Mouse (Mus musculus) layer of hippocampus, adult 11-12 months (tissue): ENCODE measurements at regions not wholly inside any gene's neighbourhood (a gene's known extent, or its start where the extent isn't known, plus 50 kb on each side); places are given as distances from the start of the nearest gene placed in this dataset.
"Not testable (repeated sequence)": the region's sequence is repeated elsewhere in the genome, so short reads cannot be mapped to it uniquely, and the experiment has no call there.

Source experiments
- DNase-seq: peaks from one replicate; pipeline ENCODE4 v3.0.0; 2022; ENCODE audit warnings: low spot score

DNA sequence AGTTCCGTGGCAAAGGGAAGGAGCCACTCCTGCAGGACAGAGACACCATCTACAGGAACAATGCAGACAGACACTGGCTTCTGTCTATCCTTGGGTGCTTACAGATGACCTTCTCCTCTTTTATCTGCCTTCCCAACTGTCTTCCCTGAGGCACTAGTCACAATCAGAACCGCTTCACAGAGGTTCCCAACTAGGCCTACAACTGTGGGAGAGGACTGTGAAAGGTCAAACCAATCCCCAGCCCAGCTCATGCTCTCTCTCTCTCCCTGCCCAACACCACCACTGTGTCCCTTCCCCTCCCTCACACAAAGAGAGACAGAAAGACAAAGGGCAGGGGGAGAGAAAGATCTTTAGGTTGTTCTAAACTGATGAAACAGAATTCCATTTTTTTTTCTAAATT, 61.3 kb downstream of the Tmem17 start:
- DNase-seq = no peak

DNA sequence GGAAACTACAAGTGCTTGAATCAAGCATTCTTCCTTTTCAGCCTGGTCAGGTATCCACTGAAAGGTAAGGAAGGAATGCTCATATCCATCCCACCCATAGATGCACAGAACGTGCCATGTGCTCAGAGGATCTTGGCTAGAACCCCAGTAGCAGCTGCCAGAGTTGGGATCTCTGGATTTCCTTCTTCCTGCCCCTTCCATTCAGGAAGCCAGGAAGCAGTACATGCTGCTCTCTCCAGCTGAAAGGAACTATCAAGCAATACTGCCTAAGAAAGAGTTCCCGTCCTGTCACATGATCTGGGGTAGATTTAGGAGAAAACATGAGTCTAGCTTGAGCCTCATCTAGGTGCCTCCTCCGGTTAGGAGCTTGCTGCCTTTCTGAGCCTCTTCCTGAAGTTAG, 61.9 kb downstream of the Tmem17 start:
- no peak for DNase-seq

DNA sequence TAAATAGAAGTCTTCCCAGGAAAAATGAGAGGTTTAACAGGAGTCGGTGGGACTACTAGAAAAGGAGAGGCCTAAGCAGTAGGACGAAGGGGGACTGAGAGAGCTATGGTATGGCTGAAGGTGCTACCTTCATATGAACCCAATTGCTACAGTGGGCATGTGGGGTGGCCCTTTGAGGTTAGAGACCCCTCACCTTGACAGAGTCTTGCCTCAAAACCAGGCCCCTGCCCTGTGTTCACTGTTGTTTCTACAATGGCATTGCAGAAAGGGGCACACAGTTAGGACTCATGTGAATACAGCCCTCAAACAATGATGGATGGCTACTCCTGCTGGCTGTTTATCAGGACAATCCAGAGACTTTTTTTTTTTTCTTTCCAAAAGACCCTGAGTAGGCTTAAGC, 62.6 kb downstream of the Tmem17 start:
- no peak for DNase-seq

DNA sequence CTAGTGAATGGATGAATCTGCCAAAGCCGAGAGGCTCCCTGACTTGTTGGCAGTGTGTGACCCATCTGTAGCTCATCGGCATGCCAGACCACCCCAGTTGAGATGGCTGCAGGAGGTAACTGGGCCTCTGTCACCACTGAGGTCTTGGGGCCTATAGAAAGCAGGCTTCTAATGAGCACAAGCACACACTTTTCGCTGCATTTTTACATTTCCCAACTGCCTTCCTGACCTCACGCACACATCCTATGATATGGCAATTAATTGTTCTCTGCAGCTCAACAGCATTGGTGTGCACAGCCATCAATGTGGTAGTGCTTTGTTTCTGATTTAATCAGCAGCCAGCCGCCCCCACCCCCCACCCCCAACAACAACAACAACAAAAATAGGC, 72.2 kb downstream of the Tmem17 start:
- no peak for DNase-seq

DNA sequence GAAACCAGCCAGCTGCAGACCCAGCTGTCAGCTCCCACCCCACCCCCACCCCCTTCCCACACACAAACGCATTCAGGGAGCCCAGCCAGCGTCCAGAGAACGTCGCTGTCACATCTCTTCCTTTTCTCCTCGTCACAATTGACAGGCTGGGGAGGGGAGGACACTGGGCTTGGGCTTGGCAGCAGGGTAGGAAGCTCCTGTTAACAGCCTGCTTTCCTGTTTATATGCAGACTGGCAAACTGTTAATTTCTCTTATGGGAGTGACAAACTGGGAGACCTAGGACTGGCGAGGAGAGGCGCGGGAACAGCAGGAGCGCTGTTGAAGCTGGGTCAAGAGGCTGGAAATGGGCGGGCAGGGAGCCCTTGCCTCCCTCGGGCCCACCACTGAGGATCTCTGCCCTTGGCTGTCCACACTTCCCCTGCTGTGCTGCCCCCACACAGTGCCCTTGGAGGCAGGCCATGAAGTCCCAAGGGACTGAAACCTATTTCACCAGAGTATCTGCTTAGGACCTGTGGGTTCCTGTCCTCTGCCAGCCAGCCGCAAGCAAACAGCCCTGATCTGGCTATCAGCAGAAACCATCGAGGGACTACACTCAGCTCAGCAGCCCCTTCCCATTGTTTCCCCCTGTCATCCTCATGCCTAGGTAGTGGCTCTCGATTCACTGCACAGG, 72.7 kb downstream of the Tmem17 start:
- peak; percentile 57 for DNase-seq

DNA sequence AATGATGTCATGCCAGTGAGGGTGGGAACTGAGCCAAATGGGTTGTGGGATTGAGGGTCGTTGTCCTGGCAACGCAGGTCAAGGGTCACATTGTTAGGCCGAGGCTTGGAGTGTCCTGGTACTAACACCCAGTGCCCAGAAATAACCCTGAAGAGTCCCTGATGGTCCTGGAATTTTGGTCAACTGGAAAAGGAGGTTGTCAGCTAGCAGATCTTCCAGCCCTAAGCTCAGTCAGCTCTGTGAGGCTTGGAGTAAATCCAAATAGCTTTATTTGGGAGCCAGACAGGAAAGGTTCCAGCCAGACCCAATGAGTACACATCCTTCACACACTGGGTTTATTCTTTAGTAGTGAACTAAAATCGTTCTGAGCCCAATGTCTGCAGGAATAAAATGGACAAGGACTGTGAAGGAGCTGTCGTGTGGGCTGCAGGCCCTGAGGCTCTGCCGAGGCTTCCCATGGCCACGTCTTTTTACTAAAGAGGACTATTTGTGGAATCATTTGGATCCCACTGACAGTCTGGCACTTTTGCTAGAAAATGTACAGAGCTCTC, 75.9 kb downstream of the Tmem17 start:
- peak; percentile 49 for DNase-seq

DNA sequence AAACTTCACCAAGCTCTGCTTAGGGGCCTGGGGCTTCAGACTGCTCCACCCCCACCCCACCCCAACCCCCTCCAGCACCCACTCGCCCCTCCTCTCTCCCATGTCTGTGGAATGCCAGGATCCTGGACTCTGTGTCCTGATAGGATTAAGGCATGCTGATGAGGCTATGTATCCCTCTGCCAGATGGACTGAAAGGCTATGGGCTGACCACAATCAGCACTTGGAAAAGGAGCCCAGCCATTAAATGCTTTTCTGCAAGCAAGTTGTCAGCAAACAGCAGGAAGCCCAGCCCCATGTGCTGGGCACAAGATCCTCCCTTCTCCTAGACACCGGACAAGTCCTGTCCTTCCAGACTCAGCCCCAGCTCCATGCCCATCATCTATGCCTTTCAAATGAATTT, 76.7 kb downstream of the Tmem17 start:
- DNase-seq = no peak

DNA sequence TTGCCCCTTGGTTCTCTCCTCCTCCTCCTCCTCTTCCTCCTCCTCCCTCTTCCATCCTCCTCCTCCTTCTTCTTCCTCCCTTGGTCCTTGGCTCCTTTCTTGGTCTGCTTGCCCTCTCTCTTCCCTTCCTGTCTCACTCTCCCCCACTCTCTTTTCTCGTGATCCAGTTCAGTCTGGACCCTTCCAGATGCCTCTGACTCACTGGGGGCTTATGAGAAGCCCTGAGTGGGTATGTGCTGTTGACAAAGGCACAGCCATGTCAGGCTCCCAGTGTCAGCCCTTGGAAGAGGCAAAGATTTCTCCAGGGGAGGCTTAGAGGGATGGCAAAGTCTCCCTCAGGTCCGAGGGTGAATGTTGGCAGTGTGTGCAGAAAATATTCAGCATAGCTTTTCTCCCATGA, 78.0 kb downstream of the Tmem17 start:
- DNase-seq = no peak

DNA sequence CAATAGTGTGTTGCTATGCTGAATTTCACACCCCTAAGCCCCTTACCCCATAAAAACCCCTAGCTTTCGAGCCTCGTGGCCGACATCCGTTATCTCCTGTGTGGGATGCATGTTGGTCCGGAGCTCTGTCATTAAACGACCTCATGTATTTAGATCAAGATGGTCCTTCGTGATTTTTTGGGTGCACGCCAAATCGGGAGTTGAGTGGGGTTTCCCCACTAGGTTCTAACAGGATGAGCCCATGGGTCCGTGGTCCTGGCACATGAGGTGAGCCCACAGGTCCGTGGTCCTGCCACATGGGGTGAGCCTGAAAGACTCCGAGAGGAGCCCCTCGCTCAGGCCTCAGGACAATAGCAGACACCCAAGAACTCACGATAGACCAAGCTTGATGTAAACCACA, 79.2 kb downstream of the Tmem17 start:
- DNase-seq = not testable (repeated sequence)

DNA sequence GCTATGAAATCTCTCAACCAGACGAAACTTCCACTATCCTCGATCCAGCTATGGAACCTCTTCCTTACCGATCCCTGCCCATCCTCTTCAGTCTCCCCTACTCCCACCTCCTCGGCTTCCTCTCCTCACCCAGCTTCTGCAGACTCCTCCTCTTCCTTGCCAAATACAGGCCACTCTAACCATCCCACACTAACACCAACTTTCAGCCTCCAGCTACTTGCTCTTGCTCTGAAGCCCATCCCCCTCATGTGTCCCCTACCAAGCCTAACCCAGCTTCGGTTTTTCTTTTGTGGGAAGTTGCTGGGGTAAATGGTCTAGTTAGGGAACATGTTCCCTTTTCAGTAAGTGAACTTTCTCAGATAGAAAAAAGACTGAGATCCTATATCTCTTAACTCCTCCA, 80.8 kb downstream of the Tmem17 start:
- DNase-seq = no peak

DNA sequence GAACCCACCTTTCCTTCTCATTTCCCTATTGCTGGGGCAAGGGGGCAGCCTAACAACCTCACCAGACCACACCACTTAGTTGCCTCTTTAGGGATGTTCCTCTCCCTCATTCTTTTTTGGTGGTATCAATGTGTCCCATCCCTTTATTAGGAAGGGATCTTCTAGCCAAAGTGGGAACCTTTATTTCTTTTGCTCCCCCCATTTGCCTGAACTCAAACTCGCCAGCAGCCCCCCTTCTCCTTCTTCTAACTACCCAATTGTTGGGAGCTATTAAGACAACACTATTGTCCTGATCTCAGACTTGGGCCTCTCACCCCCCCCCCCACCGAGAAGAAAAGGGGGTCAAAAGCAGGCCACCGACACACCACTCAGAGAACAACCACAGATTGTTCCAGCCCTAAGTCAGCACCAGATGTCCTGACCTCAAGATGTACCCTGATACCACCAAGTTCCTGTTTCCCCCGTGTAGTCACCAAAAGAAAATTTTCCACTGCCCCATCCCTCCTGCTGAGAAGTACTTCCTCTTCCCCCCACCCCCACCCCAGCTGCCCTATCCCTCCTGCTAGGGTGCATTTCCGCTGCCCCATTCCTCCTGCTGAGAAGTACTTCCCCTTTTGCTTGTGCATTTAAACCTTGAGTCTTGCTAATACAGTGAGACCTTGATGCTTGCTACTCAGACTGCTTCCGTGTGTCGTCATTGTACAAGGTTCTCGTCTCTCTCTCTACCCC, 84.4 kb downstream of the Tmem17 start:
- DNase-seq = no peak

DNA sequence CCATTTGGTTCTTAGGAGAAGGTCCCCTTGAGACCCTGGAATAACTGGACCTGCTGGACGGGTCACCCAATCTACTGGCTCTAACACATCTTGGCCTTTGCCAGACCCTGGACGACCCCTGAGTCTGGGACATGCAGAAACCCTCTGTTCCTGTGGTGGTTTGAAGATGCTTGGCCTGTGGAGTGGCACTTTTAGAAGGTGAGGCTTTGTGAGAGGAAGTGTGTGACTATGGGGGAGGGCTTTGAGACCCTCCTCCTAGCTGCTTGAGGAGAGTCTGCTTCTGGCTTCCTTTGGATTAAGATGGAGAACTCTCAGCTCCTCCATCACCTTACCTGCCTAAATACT, 84.9 kb downstream of the Tmem17 start:
- DNase-seq = no peak

DNA sequence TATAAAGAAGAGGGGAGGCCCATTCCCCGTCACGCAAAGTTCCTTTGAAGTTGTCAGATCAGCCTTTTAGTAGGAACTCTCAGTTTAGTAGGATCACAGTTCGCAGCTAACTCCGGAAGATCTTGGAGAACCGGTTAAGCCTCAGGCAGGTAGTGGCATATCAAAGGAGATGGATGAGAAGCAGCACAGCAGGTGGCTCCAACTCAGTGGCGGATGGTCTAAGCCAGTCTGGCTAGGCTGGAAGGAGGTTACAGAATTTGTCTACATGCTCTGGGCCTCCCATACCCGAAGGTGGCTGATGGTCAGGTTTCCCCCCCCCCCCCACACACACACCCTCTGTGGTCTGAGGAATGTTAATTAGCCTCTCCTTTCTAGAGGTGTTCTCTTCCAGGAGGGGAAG, 88.5 kb downstream of the Tmem17 start:
- no peak for DNase-seq

DNA sequence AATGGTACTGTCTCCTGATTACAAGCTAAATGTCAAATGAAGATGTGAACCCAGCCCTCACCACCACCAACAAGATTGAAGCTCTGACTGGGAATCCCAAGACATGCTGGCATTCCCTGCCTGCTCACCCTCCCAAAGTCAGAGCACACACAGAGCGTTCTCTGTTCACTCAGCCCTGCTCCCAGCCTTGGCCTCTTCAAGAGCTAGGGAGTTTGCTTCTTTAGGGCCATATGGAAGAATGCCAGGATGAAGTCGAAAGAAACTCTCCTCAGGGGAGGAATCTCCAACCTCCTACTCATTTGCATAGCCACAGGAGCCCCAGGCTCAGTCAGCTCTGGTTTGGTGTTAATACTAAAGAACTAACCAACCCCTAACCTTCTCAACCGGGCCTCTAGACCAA, 90.1 kb downstream of the Tmem17 start:
- no peak for DNase-seq

DNA sequence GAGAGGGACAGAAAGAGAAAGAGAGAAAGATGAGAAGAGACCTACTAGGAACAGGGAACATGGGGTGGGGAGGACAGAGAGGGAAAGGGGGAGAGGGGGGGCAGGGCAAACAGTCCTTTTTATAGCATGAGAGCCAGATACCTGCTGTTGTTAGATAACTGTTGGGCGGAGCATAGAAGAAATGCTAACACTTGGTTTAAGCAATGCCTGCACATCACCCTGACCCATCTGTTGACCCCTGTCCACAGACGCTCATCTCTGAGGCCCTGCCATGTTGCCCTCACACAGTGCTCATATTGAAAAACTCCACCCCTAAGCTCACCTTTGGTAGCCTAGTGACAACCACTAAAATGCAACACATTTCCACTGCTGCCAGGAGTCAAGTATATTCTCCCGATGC, 90.7 kb downstream of the Tmem17 start:
- no peak for DNase-seq

DNA sequence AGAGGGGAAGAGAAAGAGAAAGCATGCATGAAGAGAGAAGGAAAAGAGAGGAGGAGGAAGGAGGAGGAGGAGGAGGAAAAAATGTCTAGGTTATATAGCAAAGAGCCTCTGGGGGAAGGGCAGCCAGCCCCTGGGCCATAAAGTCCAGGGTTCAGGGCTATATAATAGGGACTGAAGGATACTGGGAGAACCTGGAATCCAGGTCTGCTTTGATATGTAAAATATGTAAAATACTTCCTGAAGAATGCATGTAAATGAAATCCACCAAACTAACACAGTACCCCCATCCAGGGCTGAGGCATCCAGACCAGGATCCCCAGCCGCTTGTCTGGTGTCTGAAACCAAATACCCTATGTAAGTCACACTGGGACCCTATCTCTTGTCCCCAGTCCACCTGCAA, 91.5 kb downstream of the Tmem17 start:
- DNase-seq = no peak

DNA sequence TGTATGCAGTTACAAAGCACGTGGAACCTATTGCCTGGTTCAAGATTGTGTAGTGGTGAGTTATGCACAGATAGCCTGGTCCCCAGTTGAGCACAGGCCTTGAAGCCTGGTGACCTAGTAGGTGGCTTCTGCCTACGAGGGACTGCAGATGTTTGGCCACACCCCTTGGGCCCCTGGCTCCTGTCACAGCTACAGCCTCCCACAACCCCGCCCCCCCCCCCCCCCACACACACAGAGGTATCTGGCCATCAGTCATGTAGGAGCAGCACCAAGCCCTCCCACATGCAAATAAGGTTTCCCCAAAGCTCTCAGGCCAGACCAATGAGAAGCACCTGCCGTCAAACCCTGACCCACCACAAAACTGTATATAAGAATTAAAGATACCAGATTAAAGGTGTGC, 94.5 kb downstream of the Tmem17 start:
- DNase-seq = no peak

DNA sequence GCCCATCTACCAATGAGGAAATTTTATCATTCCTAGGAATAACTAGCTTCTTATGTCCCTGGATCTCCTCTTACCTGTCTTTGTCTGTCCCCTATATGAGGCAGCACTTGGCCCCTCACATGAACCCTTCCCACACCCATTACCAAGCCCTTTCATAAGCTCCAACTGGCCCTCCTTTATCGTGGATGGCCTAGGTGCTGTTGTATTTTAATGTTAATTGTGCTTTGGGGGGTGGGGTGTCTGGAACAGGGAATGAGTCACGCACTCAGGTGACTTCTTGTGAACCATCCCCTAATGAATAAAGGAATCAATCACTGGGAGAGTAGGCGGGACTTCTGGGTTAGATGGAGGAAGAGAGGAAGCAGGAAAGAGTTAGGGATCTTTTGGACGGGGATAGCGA, 95.8 kb downstream of the Tmem17 start:
- DNase-seq = no peak

DNA sequence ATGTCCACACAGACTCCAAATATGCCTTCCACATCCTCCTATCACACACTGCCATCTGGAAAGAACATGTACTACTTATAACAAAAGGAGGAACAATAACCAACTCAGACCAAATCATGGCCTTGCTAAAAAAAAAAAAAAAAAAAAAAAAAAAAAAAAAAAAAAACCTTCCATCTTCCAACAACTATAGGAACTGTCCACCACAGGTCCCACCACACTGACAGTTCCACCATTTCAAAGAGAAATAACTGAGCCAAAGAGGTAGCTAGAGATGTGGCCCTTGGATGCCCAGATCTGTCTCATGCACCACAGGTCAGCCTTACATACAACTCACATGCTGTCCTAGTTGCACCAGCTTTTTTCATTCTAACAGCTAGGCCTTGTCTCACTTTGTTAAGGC, 97.1 kb downstream of the Tmem17 start:
- no peak for DNase-seq

DNA sequence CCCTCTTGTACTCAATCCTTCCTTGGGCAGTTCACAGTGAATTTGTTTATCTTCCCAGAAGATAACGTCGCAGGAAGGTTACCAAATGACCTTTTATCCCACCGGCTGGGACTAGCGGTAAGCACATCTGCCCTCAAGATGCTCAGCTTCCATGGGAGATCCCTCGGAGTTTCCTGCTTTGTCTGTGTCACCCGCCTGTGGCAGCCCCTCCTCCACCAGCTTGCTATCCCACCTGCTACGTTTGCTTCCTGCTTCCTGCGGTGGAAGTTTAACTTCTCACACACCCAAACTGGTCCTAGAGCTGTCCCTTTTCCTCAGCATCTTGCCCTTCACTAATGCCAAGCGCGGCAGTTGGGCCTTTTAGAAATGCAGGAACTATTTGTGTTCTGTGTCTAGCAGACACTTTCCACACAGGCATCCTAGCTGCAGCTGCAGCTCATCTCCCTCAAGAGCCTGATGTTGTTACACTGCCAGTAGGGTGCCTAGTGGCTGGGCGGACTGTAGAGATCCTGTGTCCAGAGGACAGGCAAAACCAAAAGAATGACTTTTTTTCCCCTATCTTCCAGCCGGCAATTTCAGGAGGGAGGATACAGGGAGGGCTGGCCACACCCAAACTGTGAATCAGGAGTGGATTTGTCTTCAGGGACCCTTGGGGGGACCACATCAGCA, 98.7 kb downstream of the Tmem17 start:
- DNase-seq = no peak

DNA sequence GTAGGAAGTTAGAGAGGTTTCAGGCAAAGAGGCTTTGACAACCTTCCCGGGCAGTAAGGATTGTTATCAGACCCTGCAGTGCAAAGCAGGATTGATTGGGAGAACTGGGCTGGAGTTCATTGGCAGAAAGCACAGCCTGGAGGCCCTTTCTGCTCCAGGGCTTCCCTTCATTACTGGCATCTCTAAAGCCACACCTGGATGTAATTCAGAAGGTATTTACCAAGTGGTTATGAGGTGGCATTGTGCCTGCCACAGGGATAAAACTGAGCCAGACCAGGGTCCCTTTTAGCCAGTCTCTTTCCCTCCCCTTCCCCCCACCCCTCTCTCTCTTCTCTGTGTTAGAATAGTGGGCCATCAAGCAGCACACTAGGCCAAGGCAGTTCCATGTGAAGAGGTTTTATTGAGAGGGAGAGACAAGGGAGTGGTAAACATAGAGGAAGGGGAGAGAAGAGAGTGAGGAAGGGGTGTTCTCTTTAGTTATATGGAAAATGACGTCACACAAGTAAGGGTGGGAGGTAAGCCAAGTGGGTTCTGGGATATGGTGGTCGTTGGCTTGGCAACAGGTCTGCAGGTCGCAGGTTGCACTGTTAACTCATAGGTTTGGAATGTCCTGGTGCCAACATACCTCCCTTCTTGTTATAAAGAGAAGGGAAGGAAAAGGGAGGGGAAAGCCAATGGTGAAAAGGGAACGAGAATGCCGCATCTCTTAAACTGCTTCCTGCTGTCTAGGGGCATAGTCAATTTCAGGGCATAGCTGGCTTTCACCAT, 99.4 kb downstream of the Tmem17 start:
- no peak for DNase-seq

DNA sequence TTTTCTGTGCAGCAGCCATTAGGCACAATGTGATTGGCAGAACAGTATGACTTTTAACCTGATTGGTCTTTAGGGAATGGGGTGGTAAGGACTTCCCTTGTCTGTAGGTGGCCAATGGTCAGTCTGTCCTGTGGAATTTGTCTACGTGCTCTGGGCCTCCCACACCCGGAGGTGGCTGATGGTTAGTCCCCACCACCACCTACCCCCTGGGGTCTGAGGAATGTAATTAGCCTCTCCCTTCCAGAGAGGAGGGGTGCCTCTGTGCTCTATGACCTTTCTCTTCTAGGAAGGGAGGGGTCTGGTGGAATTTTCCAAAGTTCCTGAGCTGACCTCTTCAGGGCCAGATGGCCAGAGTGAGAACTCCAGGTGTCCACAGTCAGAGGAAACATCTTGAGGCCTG, 101.6 kb downstream of the Tmem17 start:
- DNase-seq = no peak
